Mouse (Mus musculus) neutrophil, adult 65 days (primary cell): Measurements from ENCODE around the gene Gm9376. TPM values are rescaled to one million over a fixed set of nuclear protein-coding genes. Genes with fewer than 3 reads are reported as not detected.

ENCODE experiments used
- total RNA-seq: library from RNA; stranded (reverse); gene quantifications from 2 replicates; pipeline ENCODE4 v1.2.4, GENCODE M21; 2023

Gene Gm9376
- total RNA-seq = not detected in 2 replicates

GRCm38 (mm10) chr14:118266660-118267059 lies at the start of gene Gm9376:
Gene Gm9376, plus strand, starts transcription at chr14:118266960.

GRCm38 (mm10) chr14:118236886-118237289 lies 29.9 kb upstream of the Gm9376 start, which contains the start of gene Sox21:
Gene Sox21, minus strand, starts transcription at chr14:118237030.

Other genes with a start within 250 kb of the Gm9376 start
- not detected in 2 replicates for gene Dct, start 214.7 kb upstream of the Gm9376 start, total RNA-seq
- 15.2 and 19.5 TPM in 2 replicates for gene Tgds, start 134.2 kb upstream of the Gm9376 start, total RNA-seq
- 2.6 and 3.4 TPM in 2 replicates for gene Gpr180, start 129.8 kb upstream of the Gm9376 start, total RNA-seq
- gene Sox21, start 29.9 kb upstream of the Gm9376 start, total RNA-seq = not detected in 2 replicates